Mouse (Mus musculus) midbrain, embryonic 16.5 days (tissue): ENCODE data around the gene Ifnar1. TPM values are rescaled to one million over a fixed set of nuclear protein-coding genes. Genes with fewer than 3 reads are reported as not detected.

Experiments
- ATAC-seq: fragments of 200-750 bp; cut with Nextera tagmentation; 2 replicates; pipeline ENCODE4 v1.8.0; 2017; ENCODE audit warnings: moderate TSS enrichment
- H3K27ac ChIP-seq: fragments of 300-500 bp; sonication (generic); 2 replicates; pipeline ENCODE4 v1.5.1; 2014; ENCODE audit warnings: mild to moderate bottlenecking, low read length, mixed read lengths
- H3K27me3 ChIP-seq: fragments of 300-500 bp; sonication (generic); 2 replicates; pipeline ENCODE4 v1.6.1; 2014; ENCODE audit warnings: low read depth, low read length, mixed read lengths; ENCODE audit not compliant: control insufficient read depth, insufficient read depth
- H3K36me3 ChIP-seq: fragments of 300-500 bp; sonication (generic); 2 replicates; pipeline ENCODE4 v1.6.1; 2014; ENCODE audit warnings: mild to moderate bottlenecking, low read length, moderate library complexity, mixed read lengths; ENCODE audit not compliant: control insufficient read depth, insufficient read depth
- H3K4me1 ChIP-seq: fragments of 300-500 bp; sonication (generic); 2 replicates; pipeline ENCODE4 v1.6.1; 2014; ENCODE audit warnings: mild to moderate bottlenecking, low read length, mixed read lengths; ENCODE audit not compliant: control insufficient read depth, insufficient read depth
- H3K4me2 ChIP-seq: fragments of 300-500 bp; sonication (generic); 2 replicates; pipeline ENCODE4 v1.6.1; 2014; ENCODE audit warnings: mild to moderate bottlenecking, low read length, mixed read lengths
- H3K4me3 ChIP-seq: fragments of 300-500 bp; sonication (generic); 2 replicates; pipeline ENCODE4 v1.5.1; 2014; ENCODE audit warnings: low read depth, mild to moderate bottlenecking, low read length, moderate library complexity, mixed read lengths
- H3K9ac ChIP-seq: fragments of 300-500 bp; sonication (generic); 2 replicates; pipeline ENCODE4 v1.6.1; 2014; ENCODE audit warnings: low read depth, low read length, mixed read lengths
- H3K9me3 ChIP-seq: fragments of 300-500 bp; sonication (generic); replicated peaks from 2 replicates; pipeline ENCODE4 v1.6.1; 2014; ENCODE audit warnings: mild to moderate bottlenecking, low read length, mixed read lengths; ENCODE audit not compliant: control insufficient read depth, poor library complexity, severe bottlenecking
- WGBS: fragments of 180-500 bp; shearing (Covaris S2); extraction: QIAGEN DNeasy Blood & Tissue Kit; methylation state at CpG from one replicate; pipeline ENCODE4 v1.1.7; 2014; 5-methylcytosine and 5-hydroxymethylcytosine counted together
- polyA plus RNA-seq: library from polyadenylated mRNA; unstranded; fragments of >200 nt; fragmentation: Nextera tagmentation; extraction: Ambion mirVana; gene quantifications from 2 replicates; pipeline ENCODE4 v1.2.1, GENCODE M21; 2015

The Ifnar1 gene
- polyA plus RNA-seq, 1 experiment from 2014 or later, result 48.0 TPM

DNA sequence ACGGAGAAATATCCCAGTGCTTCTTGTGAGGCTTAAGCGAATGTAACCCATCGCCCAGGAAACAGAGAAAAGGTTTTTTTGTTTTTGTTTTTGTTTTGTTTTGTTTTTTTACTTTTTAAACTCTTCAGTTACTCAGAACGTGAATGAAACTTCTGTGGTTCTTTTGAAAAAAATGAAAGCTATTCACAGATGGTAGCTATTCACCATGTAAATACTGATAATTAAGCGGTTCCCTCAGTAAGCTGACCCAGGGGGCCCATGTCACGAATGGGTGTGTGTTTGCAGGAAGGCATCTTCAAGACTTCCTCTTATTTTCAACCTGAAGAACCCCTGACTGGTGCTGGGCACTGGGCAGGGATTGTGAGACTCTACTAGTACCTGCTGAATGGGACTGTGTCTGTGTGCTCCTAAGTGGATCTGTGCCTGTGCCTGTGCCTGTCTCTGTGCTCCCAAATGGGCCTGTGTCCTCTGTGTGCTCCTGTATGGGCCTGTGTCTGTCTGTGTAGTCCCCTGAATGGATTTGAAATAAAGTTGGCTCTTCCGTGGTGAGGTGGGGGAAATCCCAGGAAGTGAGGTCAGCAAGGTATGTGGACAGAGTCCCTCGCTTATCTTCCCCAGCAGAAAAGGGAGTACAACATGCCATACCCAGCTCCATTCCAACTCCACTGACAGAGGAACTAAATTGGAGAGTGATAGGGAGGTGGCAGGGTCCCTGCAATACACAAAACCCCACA, 38.1 kb upstream of the Ifnar1 start:
- Histone ChIP-seq H3K27ac (no peak overlapping the region), H3K27me3 (no peaks in the 10 kb centered on the region), H3K36me3 (no peaks in the 10 kb centered on the region), H3K4me2 (no peak overlapping the region), H3K4me1 (no peaks in the 10 kb centered on the region), H3K9ac (no peak overlapping the region), H3K4me3 (no peak overlapping the region), H3K9me3 (no peaks in the 10 kb centered on the region)
- 74% methylated on average over 8 of the region's 8 CpGs for WGBS
- no peak for ATAC-seq

DNA sequence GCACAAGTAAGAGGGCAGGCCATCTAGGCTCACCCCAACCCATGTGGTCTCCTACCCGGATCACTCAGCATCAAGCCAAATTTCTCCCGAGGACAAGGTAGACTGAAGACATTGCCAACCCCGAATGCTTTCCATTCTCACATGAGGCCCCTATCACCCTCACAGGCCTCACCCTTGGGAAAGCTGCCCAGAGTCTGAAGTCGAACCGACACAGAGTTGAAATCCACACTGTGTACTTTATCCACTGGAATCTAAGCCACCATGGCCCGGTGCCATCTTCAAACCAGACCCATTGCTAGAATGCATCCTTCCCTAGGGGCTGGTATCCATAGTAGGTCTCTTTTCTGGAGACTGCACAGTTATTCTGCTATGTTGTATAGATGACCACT, 37.5 kb upstream of the Ifnar1 start:
- Histone ChIP-seq H3K27me3 (no peaks in the 10 kb centered on the region), H3K4me3 (no peak overlapping the region), H3K4me1 (no peaks in the 10 kb centered on the region), H3K36me3 (no peaks in the 10 kb centered on the region), H3K4me2 (no peak overlapping the region), H3K9ac (no peak overlapping the region), H3K27ac (no peak overlapping the region), H3K9me3 (no peaks in the 10 kb centered on the region)
- WGBS, result 76% methylated on average over 6 of the region's 6 CpGs
- no peak for ATAC-seq

DNA sequence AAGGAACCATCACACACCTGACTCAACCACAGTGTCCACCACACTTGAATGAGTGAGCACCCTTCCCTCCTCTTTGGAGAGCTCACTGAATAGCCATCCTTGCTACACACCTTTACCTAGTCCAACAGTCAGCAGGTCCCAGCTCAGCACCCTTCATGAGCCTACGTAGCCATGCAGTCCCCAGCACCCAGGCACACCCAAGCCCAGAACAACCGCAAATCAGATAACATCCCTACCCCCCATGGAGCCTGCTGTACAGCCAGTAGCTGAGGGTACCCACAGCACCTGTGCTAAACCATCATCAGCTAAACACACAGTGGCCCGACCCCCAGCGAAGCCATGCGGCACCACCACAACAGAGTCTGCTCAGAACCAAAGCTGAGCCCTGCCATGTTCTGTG, 37.0 kb upstream of the Ifnar1 start:
- H3K27ac ChIP-seq, result no peak overlapping the region
- H3K9me3 ChIP-seq, result no peaks in the 10 kb centered on the region
- H3K36me3 ChIP-seq, result no peaks in the 10 kb centered on the region
- H3K4me3 ChIP-seq, result no peak overlapping the region
- H3K4me1 ChIP-seq, result no peaks in the 10 kb centered on the region
- H3K4me2 ChIP-seq, result no peak overlapping the region
- ATAC-seq, result no peak
- no peak overlapping the region for H3K9ac ChIP-seq
- 90% methylated on average over 5 of the region's 5 CpGs for whole genome bisulfite sequencing
- H3K27me3 ChIP-seq, result no peaks in the 10 kb centered on the region

DNA sequence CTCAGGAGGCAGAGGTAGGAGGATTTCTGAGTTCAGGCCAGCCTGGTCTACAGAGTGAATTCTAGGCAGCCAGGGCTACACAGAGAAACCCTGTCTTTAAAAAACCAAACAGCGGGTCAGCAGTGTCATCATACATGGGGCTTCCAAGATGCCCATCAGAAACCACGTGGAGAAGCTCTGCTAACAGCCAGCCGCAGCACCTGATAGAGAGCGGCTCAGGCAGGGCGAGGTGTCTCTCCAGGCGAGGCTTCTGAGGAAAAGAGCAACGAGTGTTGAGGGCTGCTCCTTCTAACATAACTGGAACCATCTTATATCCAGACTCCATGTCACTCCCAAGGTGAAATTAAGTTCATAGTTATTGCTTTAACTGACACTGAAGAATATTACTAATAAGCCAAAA, 36.1 kb upstream of the Ifnar1 start:
- H3K4me2 ChIP-seq, result no peak overlapping the region
- H3K27me3 ChIP-seq, result no peaks in the 10 kb centered on the region
- H3K27ac ChIP-seq, result no peak overlapping the region
- no peak for ATAC-seq
- WGBS, result 87% methylated on average over 7 of the region's 7 CpGs
- no peaks in the 10 kb centered on the region for H3K9me3 ChIP-seq
- H3K4me1 ChIP-seq, result no peaks in the 10 kb centered on the region
- no peaks in the 10 kb centered on the region for H3K36me3 ChIP-seq
- no peak overlapping the region for H3K4me3 ChIP-seq
- H3K9ac ChIP-seq, result no peak overlapping the region

DNA sequence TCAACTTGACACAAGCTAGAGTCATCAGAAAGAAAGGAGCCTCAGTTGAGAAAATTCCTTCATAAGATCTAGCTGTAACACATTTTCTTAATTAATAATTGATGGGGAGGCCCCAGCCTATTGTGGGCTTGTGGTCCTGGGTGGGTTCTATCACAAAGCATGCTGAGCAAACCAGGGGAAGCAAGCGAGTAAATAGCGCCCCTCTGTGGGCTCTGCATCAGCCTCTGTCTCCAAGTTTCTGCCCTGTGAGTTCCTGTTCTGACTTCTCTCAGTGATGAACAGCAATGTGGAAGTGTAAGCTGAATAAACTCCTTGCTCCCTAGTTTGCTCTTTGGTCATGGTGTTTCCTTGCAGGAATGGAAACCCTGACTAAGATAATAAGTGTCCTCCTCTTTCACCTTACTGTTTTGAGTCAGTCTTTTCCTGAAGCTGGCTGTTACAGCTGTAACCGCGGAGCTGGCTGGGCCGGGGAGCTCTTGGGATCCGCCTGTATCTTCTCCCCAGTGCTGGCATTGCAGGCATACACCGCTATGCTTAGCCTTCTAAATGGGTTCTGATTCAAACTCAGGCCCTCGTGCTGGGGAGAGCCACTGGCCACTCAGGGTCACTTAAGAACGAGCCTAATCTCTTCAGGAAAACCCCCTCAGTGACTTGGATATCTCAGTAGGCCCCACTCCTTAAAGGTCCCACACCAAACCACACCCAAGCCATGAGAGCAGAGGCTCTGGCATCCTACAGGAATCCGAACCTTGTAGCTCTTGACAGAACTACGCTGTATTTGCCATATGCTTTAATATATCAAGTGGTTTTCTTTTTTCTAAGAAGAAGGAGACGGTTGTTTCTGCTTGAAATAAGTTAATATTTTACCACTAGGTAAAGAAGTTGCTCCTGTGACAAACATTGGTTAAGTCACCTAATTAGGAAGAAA, 34.6 kb upstream of the Ifnar1 start:
- no peaks in the 10 kb centered on the region for H3K9me3 ChIP-seq
- no peaks in the 10 kb centered on the region for H3K36me3 ChIP-seq
- H3K9ac ChIP-seq, result no peak overlapping the region
- H3K27ac ChIP-seq, result no peak overlapping the region
- H3K4me1 ChIP-seq, result no peaks in the 10 kb centered on the region
- no peak overlapping the region for H3K4me3 ChIP-seq
- no peaks in the 10 kb centered on the region for H3K27me3 ChIP-seq
- ATAC-seq, result no peak
- no peak overlapping the region for H3K4me2 ChIP-seq
- WGBS, result 83% methylated on average over 12 of the region's 12 CpGs

DNA sequence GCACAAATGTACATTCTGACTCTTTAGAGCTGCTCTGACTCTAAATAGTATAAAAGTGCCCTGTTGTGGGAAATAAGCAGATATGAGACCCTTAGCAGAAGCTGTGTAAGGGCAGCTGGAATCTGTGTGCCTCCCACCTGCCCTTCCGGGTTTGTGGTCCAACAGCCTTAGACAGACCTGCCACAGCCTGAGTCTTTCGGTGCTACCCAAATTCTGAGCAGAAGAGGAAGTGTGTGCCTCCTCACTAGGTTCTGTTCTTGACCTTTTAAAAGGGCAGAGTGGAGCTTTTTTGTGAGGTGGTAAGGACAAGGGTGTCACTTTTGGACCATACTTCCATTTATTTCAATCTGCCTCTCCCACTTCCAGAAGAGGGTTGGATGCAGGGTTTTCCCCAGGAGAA, 33.1 kb upstream of the Ifnar1 start:
- no peaks in the 10 kb centered on the region for H3K36me3 ChIP-seq
- no peaks in the 10 kb centered on the region for H3K4me1 ChIP-seq
- no peak overlapping the region for H3K9ac ChIP-seq
- no peak overlapping the region for H3K27ac ChIP-seq
- no peaks in the 10 kb centered on the region for H3K9me3 ChIP-seq
- no peak overlapping the region for H3K4me3 ChIP-seq
- no peaks in the 10 kb centered on the region for H3K27me3 ChIP-seq
- no peak overlapping the region for H3K4me2 ChIP-seq
- WGBS, result 88% methylated on average over 2 of the region's 2 CpGs
- no peak for ATAC-seq

DNA sequence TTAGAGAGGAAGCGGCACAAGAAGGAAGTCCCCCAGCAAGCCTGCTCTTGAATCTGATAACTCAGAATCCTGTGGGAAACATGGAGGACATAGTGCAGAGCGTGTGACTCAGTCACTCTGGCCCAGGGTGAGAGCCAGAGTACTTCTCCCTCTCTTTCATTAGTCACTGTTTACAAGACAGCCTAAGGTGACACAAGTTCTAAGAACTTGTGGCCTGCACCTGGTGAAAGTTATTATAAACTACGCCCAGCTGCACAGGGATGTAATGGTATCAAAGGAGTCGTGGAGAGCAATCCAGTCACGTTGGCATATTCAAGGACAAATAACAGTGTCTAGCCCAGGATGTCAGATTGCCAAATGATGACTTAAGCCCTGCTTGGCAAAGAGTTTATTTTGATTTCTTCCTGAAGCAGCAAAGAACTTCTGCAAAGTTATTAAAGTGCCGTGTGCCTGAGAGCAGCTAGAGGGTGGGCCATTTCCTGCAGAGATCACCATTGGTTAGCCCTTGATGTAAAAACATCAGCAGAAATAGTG, 32.6 kb upstream of the Ifnar1 start:
- no peak for ATAC-seq
- 76% methylated on average over 6 of the region's 6 CpGs for WGBS
- no peak overlapping the region for H3K4me2 ChIP-seq

DNA sequence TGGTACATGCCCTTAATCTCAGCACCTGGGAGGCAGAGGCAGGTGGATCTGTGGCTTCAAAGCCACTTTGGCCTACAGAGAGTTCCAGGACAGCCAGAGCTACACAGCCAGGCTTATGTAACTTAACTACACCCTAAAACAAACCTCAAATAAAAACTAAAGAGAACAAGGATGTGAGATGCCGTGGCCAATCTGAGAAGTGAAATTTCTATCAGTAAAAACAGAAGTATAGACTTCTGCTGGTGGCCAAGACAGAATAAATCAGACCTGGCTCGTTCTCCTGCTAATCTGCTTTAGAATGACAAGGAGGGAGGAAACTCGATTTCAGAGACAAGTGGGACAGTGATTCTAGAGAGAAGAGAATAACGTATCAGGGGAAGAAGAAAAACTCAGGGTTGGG, 29.2 kb upstream of the Ifnar1 start:
- no peak overlapping the region for H3K9ac ChIP-seq
- no peaks in the 10 kb centered on the region for H3K4me1 ChIP-seq
- no peaks in the 10 kb centered on the region for H3K9me3 ChIP-seq
- ATAC-seq, result no peak
- no peaks in the 10 kb centered on the region for H3K27me3 ChIP-seq
- H3K36me3 ChIP-seq, result no peaks in the 10 kb centered on the region
- no peak overlapping the region for H3K4me3 ChIP-seq
- no peak overlapping the region for H3K27ac ChIP-seq
- H3K4me2 ChIP-seq, result no peak overlapping the region
- WGBS, result 66% methylated on average over 4 of the region's 4 CpGs

More for the DNA sequence above, 32.6 kb upstream of the Ifnar1 start:
- Histone ChIP-seq H3K27ac (no peak overlapping the region), H3K4me1 (no peaks in the 10 kb centered on the region), H3K9me3 (no peaks in the 10 kb centered on the region), H3K27me3 (no peaks in the 10 kb centered on the region), H3K36me3 (no peaks in the 10 kb centered on the region), H3K9ac (no peak overlapping the region), H3K4me3 (no peak overlapping the region)

DNA sequence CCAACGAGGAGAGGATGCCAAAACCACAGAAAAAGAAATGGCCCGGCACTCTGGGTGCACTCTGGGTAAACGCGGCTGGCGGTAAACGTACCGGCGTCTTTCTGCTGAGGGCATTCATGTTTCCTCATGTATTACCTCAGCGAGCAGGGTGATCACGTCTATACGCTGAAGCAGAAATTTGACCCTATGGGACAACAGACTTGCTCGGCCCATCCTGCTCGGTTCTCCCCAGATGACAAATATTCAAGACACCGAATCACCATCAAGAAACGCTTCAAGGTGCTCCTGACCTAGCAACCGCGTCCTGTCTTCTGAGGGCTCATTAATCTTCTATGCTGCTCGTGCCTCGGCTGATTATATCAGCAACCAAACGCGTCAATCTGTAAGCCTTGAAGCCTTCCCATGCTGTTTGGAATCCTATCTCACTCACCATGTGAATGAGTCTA, 26.7 kb upstream of the Ifnar1 start:
- WGBS, result 84% methylated on average over 21 of the region's 21 CpGs
- Histone ChIP-seq H3K27me3 (no peaks in the 10 kb centered on the region), H3K27ac (no peak overlapping the region), H3K36me3 (no peaks in the 10 kb centered on the region), H3K4me2 (no peak overlapping the region), H3K9me3 (no peaks in the 10 kb centered on the region), H3K9ac (no peak overlapping the region), H3K4me3 (no peak overlapping the region), H3K4me1 (no peaks in the 10 kb centered on the region)
- no peak for ATAC-seq
